ENCODE assay signal across 19 mouse cellular contexts in genomic region chr11:111121514-111121913, GRCm38 (mm10). TPM values are rescaled to one million over a fixed set of nuclear protein-coding genes. Genes with fewer than 3 reads are reported as not detected.
A peak's percentile ranks its signal among the peaks of the same experiment; 100 is the strongest.
DNase-seq lines count a peak whose midpoint lies in the region; ATAC-seq and TF ChIP-seq lines count a peak whose summit lies in the region.
"Had no signal": no experiment of that assay in that cellular context is flagged by ENCODE, and none has a peak within 500 bp of the region (broad histone marks: within the 10 kb centered on the region; RNA-seq: fewer than 3 reads in every experiment).

No protein-coding gene starts in this region.

- H3K36me3 ChIP-seq in kidney, postnatal 0 days (ENCODE audit: insufficient read depth, low read length), result no peaks in the 10 kb centered on the region
- no peaks in the 10 kb centered on the region for H3K36me3 ChIP-seq in kidney, embryonic 16.5 days (ENCODE audit: insufficient read depth, low read length)
- H3K36me3 ChIP-seq in ES-E14 (ENCODE audit: control insufficient read depth, insufficient read depth, low read length, poor library complexity, severe bottlenecking), result no peaks in the 10 kb centered on the region
- H3K36me3 ChIP-seq in limb, embryonic 10.5 days, result no peaks in the 10 kb centered on the region
- H3K36me3 ChIP-seq: limb, embryonic 12.5 days; liver, embryonic 15.5 days had no signal

- H3K4me2 ChIP-seq in kidney, postnatal 0 days (ENCODE audit: low read length), result no peak overlapping the region
- H3K4me2 ChIP-seq in kidney, embryonic 16.5 days (replicated peaks; ENCODE audit: low read depth, low read length), result no peak overlapping the region
- H3K4me2 ChIP-seq: limb, embryonic 12.5 days; liver, embryonic 15.5 days had no signal

- DNase-seq in kidney, postnatal 0 days (ENCODE audit: low spot score), result peak; percentile 30
- DNase-seq in ES-E14 (ENCODE audit: low read depth, low spot score), result peak; percentile 8
- DNase-seq in limb, embryonic 10.5 days (ENCODE audit: low spot score), result no peak
- DNase-seq in lung, postnatal 14 days, result peak; percentile 52
- no peak for DNase-seq in testis, postnatal 14 days (ENCODE audit: low spot score)
- DNase-seq in left cerebral cortex, adult 2 months (ENCODE audit: extremely low spot score in 1 of 2, low spot score in 2 of 2), result no peak
- DNase-seq: B cell, adult 2 months; cerebellum, adult 11-12 months; cerebellum, postnatal 36 days; forebrain, postnatal 0 days; gastrocnemius, postnatal 10 days; heart, adult 18-20 months; kidney, adult 9 months; thymus, postnatal 14 days had no signal

- no peak for ATAC-seq in kidney, postnatal 0 days (replicated peaks; ENCODE audit: low FRiP score, low read depth)
- no peak for ATAC-seq in kidney, embryonic 16.5 days (ENCODE audit: low FRiP score, low TSS enrichment)
- ATAC-seq: forebrain, postnatal 0 days; Patski had no signal

- H3K9me3 ChIP-seq in kidney, postnatal 0 days (replicated peaks; ENCODE audit: low read length), result no peaks in the 10 kb centered on the region
- H3K9me3 ChIP-seq in kidney, embryonic 16.5 days (ENCODE audit: low read length), result no peaks in the 10 kb centered on the region
- H3K9me3 ChIP-seq in ES-E14 (ENCODE audit: control insufficient read depth, insufficient read depth, low read depth, low read length), result no peaks in the 10 kb centered on the region
- H3K9me3 ChIP-seq in limb, embryonic 10.5 days (replicated peaks), result no peaks in the 10 kb centered on the region
- H3K9me3 ChIP-seq: limb, embryonic 12.5 days; liver, embryonic 15.5 days had no signal

- no peak for TF ChIP-seq CTCF in kidney, postnatal 0 days (IDR thresholded peaks at IDR 0.05; ENCODE audit: low read depth)
- no peak for TF ChIP-seq CTCF in left cerebral cortex, adult 2 months (IDR thresholded peaks at IDR 0.05)

- no peak overlapping the region for H3K27ac ChIP-seq in kidney, postnatal 0 days
- no peak overlapping the region for H3K27ac ChIP-seq in kidney, embryonic 16.5 days (ENCODE audit: low read length)
- H3K27ac ChIP-seq in ES-E14 (ENCODE audit: insufficient read depth, low read depth, low read length, poor library complexity, severe bottlenecking), result no peak overlapping the region
- H3K27ac ChIP-seq in limb, embryonic 10.5 days, result peak overlapping the region; percentile 50; the same call in 1 of the 2 replicates
- H3K27ac ChIP-seq in left cerebral cortex, adult 2 months, result no peak overlapping the region
- H3K27ac ChIP-seq: limb, embryonic 12.5 days; liver, embryonic 15.5 days; stomach, postnatal 0 days had no signal

- WGBS in kidney, postnatal 0 days, result 68% methylated on average over 9 of the region's 9 CpGs
- whole genome bisulfite sequencing in kidney, embryonic 16.5 days, result 72% methylated on average over 9 of the region's 9 CpGs
- 76% methylated on average over 9 of the region's 9 CpGs for WGBS in limb, embryonic 10.5 days

- in situ Hi-C loops in ES-E14 (cut with MboI; ENCODE audit: low sequenced_read_pairs in 2 of 2, unreplicated experiment in 2 of 2), result no loop called here

- no peak overlapping the region for H3K9ac ChIP-seq in kidney, postnatal 0 days (ENCODE audit: low read depth, low read length)
- no peak overlapping the region for H3K9ac ChIP-seq in kidney, embryonic 16.5 days (replicated peaks; ENCODE audit: low read length)
- H3K9ac ChIP-seq in ES-E14 (ENCODE audit: insufficient read depth, low read depth, low read length, poor library complexity, severe bottlenecking), result no peak overlapping the region
- H3K9ac ChIP-seq: forebrain, postnatal 0 days; limb, embryonic 12.5 days; liver, embryonic 15.5 days had no signal

- H3K4me3 ChIP-seq in kidney, postnatal 0 days (replicated peaks; ENCODE audit: low read depth, low read length), result no peak overlapping the region
- no peak overlapping the region for H3K4me3 ChIP-seq in kidney, embryonic 16.5 days (ENCODE audit: low read length)
- no peak overlapping the region for H3K4me3 ChIP-seq in ES-E14 (ENCODE audit: insufficient read depth in 1 of 2, low read depth in 1 of 2, low read length in 2 of 2, poor library complexity in 1 of 2, severe bottlenecking in 1 of 2)
- no peak overlapping the region for H3K4me3 ChIP-seq in limb, embryonic 10.5 days
- no peak overlapping the region for H3K4me3 ChIP-seq in left cerebral cortex, adult 2 months
- H3K4me3 ChIP-seq: limb, embryonic 12.5 days; liver, embryonic 15.5 days had no signal

- H3K4me1 ChIP-seq in kidney, postnatal 0 days (replicated peaks; ENCODE audit: insufficient read depth, low read length), result 0 out of 2 replicates have a peak, but pooled peaks cover 4% of the 10 kb centered on the region
- peaks cover 17% of the 10 kb centered on the region; the same call in 1 of the 2 replicates for H3K4me1 ChIP-seq in kidney, embryonic 16.5 days (ENCODE audit: insufficient read depth, low read length)
- H3K4me1 ChIP-seq in ES-E14 (ENCODE audit: control insufficient read depth in 2 of 2, insufficient read depth in 2 of 2, low read length in 2 of 2, poor library complexity in 1 of 2), result peaks cover 0 to 7% of the 10 kb centered on the region in 2 experiments; a peak in 2 of 4 replicates
- H3K4me1 ChIP-seq in limb, embryonic 10.5 days, result 0 out of 2 replicates have a peak, but pooled peaks cover 6% of the 10 kb centered on the region
- H3K4me1 ChIP-seq: liver, embryonic 15.5 days had no signal

- no peaks in the 10 kb centered on the region for H3K27me3 ChIP-seq in kidney, postnatal 0 days (ENCODE audit: insufficient read depth, low read length)
- no peaks in the 10 kb centered on the region for H3K27me3 ChIP-seq in kidney, embryonic 16.5 days (ENCODE audit: insufficient read depth, low read length)
- H3K27me3 ChIP-seq in limb, embryonic 10.5 days (ENCODE audit: low read depth, poor library complexity, severe bottlenecking), result no peaks in the 10 kb centered on the region
- H3K27me3 ChIP-seq: limb, embryonic 12.5 days; liver, embryonic 15.5 days had no signal

- intact Hi-C loops in left cerebral cortex, adult 2 months (cut with DNase I), result no loop called here

TF ChIP-seq in ES-E14, 5 proteins besides CTCF, POLR2A, EP300 and RAD21:
- TF ChIP-seq CHD2 (IDR thresholded peaks at IDR 0.05; ENCODE audit: low read depth, low read length), result no peak
- TF ChIP-seq ZNF384 (IDR thresholded peaks at IDR 0.05; ENCODE audit: low read depth, low read length), result peak; percentile 26; the same call in 1 of the 2 replicates
TF ChIP-seq in ES-E14: peak in this region for 1.

RNA-seq across cellular contexts. Expression of gene Kcnj2, which starts 55.5 kb away (rescaled TPM):
- polyA plus RNA-seq in kidney, postnatal 0 days (2015; fragmentation: Nextera tagmentation; extraction: Ambion mirVana), result 0.60 and 0.68 TPM in 2 replicates
- polyA plus RNA-seq in kidney, embryonic 16.5 days (2015; fragmentation: Nextera tagmentation; extraction: Ambion mirVana), result 1.6 TPM in 2 replicates
- total RNA-seq in ES-E14 (2012; rRNA removed), result 0.16 and 0.62 TPM in 2 replicates
- 1.2 and 2.5 TPM in 2 replicates for polyA plus RNA-seq in limb, embryonic 10.5 days (2016; fragmentation: Nextera tagmentation; extraction: Ambion mirVana)
- 10 to 100 TPM; 18.2 to 19.2 TPM for total RNA-seq in left cerebral cortex, adult 2 months (2021)

Comparison
In these comparisons a context has a peak if more than half of its experiments do, and no peak if none do; other contexts are left out.
1. DNase-seq: peak in kidney, postnatal 0 days (single experiment), ES-E14 (single experiment) and lung, postnatal 14 days (single experiment); none in limb, embryonic 10.5 days (single experiment), testis, postnatal 14 days (single experiment) and left cerebral cortex, adult 2 months (0 of 2).